Mouse (Mus musculus) mouse trophoblast stem cell (cell line): ENCODE measurements around the gene Bcl2a1d.
"Not testable (repeated sequence)": the region's sequence is repeated elsewhere in the genome, so short reads cannot be mapped to it uniquely, and the experiment has no call there.

Experiments used
- in situ Hi-C, 2 experiments: fragments of 300-500 bp; cut with MseI, MboI; formaldehyde crosslinking; loops; 2 replicates in 1 of 2; 3 replicates in 1 of 2; pipeline ENCODE4 v1.15.1; 2025

Bcl2a1d gene

DNA sequence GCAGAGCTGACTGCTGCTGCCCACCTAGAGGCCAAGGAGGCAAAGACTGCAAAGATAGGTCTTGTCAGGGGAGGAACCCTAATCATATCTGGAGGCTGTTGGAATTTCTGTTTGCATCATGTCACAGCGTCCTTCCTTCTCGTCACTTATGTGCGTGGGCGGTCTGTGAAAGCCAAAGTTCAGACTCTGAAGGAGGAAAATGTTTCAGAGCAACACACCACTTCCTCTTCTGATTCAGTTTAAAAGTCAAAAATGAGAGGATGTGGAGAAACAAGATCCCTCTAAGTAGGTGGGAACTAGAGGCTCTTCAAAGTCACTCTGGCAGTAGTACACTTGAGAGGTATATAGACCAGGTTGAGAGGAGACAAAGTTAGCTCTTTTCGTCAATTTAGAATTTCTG lies at the start of gene Bcl2a1d:
Bcl2a1d (minus strand) TSS at position 187 of the 400 bp plus-strand sequence.
- in situ Hi-C loops, result not testable (repeated sequence)

GRCm38 (mm10) chr9:88770239-88770638 lies 38.5 kb upstream of the Bcl2a1d start:
- in situ Hi-C loops, result not testable (repeated sequence)

- in situ Hi-C loops, result not testable (repeated sequence)
Observed at GRCm38 (mm10) chr9:88769470-88769869, 37.8 kb upstream of the Bcl2a1d start.

- in situ Hi-C loops, result not testable (repeated sequence)
Observed at GRCm38 (mm10) chr9:88746687-88747086, 15.0 kb upstream of the Bcl2a1d start.

- in situ Hi-C loops, result not testable (repeated sequence)
Observed at GRCm38 (mm10) chr9:88746046-88746445, 14.3 kb upstream of the Bcl2a1d start.

- in situ Hi-C loops, result not testable (repeated sequence)
Observed at GRCm38 (mm10) chr9:88735289-88735688, 3.6 kb upstream of the Bcl2a1d start.

DNA sequence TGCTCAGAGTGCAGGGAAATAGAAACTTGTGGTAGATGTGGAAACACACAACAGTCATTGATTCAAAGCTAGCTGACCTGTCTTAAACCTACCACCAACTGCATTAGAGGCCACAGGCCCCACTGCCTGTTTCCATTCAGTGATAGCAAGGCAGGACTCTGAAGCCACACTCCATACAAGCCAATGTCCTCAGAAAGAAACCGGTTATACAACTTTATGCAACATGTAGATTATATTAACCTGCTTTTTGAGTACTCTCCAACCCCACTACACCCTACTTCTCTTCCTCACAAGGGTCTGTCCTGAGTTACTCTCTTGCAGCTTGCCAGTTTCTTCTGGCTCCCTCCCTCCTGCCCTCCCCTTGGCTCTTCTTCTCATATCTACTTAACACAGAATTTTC lies 1.5 kb upstream of the Bcl2a1d start:
- in situ Hi-C loops, result not testable (repeated sequence)

DNA sequence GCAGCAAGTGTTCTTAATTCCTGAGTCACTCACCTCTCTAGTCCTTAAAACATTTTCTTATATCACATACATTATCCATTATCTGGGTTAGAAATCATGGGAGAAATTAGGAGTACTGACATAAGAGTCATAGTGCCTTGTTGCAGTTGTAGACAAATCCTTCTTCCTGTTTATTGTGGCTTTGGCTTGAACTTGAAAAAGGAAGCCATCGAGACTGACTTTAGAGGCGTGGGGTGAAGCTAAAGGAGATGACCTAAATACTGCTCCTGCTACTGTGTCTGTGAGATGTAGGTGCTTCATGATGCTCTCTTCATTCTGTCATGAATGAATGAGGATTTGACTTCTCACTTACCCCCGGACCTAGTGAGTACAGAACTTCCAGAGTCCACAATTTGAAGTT lies 620 bp upstream of the Bcl2a1d start:
- in situ Hi-C loops, result not testable (repeated sequence)

DNA sequence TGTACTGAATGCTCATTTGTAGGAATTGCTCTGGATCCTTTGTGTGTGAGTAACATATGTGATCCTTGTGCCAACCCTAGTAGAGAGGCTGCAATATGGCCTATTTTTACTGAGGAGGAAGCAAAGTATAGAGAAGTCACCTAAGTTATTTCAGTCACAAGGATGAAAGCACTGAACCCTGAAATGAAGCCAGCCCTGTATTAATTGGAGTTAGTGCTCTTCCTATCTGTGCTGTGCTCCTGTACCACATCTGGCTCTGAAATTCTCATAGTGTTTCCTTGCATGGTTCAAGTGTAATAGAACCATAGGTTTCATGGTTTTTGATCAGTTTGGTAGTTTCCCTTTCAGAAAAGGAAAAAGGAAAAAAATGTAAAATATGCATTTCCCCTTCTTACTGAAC lies 3.4 kb downstream of the Bcl2a1d start:
- in situ Hi-C loops, result not testable (repeated sequence)

DNA sequence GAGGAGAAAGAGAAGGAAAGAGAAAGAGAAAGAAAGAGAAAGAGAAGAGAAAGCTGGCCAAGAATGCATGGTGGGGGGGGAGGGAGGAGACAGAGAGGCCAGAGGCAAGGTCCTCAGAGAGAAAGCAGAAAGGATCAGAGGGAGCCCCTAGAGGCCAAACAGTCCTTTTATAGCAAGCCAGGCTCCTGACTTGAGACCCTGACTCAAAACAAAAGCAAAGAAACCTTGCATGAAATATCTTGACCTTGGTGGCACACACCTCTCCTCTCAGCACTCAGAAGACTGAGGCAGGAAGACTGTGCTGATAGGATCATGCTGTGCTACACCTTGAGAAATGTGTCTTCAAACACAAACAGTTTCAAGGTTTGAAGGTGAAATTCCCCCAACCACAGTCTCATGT lies 10.1 kb downstream of the Bcl2a1d start:
- in situ Hi-C loops, result loop anchor here in 1 of 2 experiments (25.0 kb wide), 1 partner anchor 159 kb away; no protein-coding TSS in a partner anchor

DNA sequence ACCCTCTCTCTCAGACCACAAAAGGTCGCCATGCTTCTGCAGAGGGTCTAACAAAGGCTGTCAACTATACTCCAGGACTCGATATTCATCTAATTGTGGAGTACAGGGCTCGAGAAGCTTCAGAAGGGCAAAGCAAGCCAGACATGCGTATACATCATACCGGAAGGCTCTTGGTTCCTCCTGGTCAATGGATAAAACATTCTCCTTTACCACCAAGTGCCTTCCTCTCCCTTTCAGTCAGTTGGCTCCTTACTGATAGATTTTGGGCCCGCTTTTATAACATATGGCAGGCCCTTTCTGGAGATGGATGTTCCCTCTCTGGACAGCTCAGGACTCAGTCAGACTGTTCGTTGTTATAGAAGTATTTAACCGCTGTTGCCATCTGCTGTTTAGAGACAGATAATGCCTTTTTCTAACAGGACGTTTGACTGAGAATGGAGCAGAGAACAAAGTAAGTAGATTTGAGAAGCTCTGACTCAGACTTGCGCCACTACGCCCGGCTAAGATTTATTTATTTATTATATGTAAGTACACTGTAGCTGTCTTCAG lies 11.7 kb downstream of the Bcl2a1d start, which contains the start of gene Mthfsl:
Mthfsl (minus strand) TSS at position 308 of the 549 bp plus-strand sequence.
- in situ Hi-C loops, result loop anchor here in 1 of 2 experiments (25.0 kb wide), 1 partner anchor 158 kb away; no protein-coding TSS in a partner anchor

GRCm38 (mm10) chr9:88719073-88719921 lies 12.4 kb downstream of the Bcl2a1d start:
- in situ Hi-C loops, result loop anchor here in 1 of 2 experiments (25.0 kb wide), 1 partner anchor 157 kb away; no protein-coding TSS in a partner anchor

- in situ Hi-C loops, result loop anchor here in 1 of 2 experiments (25.0 kb wide), 1 partner anchor 156 kb away; no protein-coding TSS in a partner anchor
Observed at GRCm38 (mm10) chr9:88718593-88718992, 13.1 kb downstream of the Bcl2a1d start.

DNA sequence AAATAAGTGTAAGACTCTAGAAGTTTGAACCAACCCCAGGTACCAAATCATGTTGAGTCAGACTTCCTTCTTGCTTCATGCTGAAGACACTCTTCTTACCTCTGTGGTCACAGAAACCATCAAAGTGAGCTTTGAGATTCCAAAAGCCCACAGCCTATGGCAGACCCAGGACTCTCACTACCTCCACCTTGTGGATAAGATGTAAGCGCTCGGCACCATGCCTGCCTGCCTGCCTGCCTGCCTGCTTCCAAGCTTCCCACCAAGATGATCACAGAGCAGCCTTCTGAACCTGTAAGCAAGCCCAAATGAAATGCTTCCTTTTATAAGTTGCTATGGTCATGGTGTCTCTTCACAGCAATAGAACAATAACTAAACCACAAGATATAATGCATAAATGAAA lies 13.6 kb downstream of the Bcl2a1d start:
- in situ Hi-C loops, result loop anchor here in 1 of 2 experiments (25.0 kb wide), 1 partner anchor 156 kb away; no protein-coding TSS in a partner anchor

DNA sequence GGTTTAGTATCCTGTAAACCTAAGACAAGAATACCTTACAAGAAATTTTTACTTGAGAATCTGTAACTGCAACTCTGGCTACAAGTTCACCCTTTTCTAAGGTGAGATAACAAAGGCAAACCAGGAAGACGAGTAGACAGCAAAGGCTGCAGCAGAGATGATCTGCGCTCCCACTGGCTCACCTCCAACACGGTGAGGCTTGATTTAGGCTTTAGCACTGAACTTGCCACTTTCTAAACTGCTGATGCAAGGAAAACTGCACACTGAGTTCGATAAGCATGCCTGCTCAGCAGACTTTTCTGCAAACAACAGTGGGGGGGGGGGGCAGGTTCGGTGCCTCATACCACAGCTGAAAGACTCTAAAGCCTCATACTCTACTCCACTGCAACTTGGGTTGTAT lies 17.2 kb downstream of the Bcl2a1d start:
- in situ Hi-C loops, result loop anchor here in 1 of 2 experiments (25.0 kb wide), 1 partner anchor 152 kb away; no protein-coding TSS in a partner anchor

- in situ Hi-C loops, result loop anchor here in 1 of 2 experiments (25.0 kb wide), 1 partner anchor 150 kb away; no protein-coding TSS in a partner anchor
Observed at GRCm38 (mm10) chr9:88712164-88712749, 19.5 kb downstream of the Bcl2a1d start.

DNA sequence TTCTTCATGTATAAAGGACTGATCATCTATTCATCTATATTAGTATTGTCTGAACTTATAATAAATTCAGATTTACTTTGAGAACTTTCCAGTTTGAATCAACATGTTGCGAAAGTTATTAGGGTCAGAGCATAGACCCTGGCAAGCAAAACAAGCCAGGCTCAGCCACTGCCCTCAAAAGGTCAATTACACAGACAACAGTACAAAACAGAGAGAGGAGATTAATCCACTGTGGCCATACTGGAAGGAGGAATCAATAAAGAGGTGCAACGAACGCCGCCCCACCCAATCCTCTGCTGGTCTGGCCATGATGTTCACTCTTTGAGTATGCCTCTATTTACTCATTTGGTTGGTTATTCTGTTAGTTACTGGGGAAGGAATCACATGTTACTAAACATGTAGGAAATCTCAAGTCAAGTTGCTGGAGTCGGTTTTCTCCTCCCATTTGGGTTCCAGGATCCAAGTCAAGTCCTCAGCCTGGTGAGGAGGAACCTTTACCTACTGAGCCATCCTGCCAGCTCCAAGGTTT lies 20.7 kb downstream of the Bcl2a1d start:
- in situ Hi-C loops, result loop anchor here in 1 of 2 experiments (25.0 kb wide), 1 partner anchor 149 kb away; no protein-coding TSS in a partner anchor

DNA sequence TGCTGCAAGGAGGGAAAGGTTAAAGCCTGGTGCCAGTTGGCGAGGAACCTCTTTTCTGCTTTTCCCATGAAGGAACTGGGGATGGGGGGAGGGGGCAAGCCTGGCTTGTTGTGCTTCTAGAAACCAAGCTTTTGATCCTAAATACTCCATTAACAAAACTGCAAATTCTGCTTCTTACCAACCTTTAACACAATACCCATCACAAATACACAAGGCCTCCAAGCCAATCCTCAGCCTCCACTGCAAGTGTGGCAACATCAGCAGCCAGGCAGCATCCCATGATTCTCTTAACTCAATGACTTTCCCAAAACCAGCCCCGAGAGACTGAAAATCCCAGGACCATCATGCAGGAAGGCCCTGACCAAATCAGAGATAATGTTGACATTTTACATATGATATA lies 21.3 kb downstream of the Bcl2a1d start:
- in situ Hi-C loops, result loop anchor here in 1 of 2 experiments (25.0 kb wide), 1 partner anchor 148 kb away; no protein-coding TSS in a partner anchor

GRCm38 (mm10) chr9:88709794-88710193 lies 21.9 kb downstream of the Bcl2a1d start:
- in situ Hi-C loops, result loop anchor here (5.0 to 25.0 kb wide), 2 partner anchors 147 to 513 kb away; no protein-coding TSS in a partner anchor

- in situ Hi-C loops, result loop anchor here (5.0 to 25.0 kb wide), 2 partner anchors 147 to 513 kb away; no protein-coding TSS in a partner anchor
Observed at GRCm38 (mm10) chr9:88709304-88709703, 22.4 kb downstream of the Bcl2a1d start.

DNA sequence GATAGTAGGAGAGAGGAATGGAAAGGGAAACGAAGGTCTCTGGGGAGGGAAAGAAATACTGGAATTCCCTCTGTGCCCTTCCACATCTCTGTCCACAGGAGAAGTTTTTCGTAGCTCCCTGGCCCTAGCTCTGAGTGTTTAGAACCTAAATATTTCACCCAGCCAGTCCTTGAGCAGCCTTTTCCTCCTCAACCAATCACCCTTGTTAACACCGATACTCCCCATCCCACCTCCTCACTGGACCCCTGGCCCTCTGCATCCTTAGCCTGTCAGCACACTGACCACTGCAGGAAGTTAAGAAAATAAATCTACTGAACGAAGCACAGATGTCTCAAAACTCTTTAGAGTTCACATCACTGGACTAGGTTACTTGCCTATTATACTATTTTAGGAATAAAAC lies 25.0 kb downstream of the Bcl2a1d start:
- in situ Hi-C loops, result loop anchor here (5.0 to 25.0 kb wide), 2 partner anchors 144 to 516 kb away; no protein-coding TSS in a partner anchor
